Mouse (Mus musculus): Measurements from ENCODE around the gene Rps27.

The Rps27 gene

GRCm38 (mm10) chr3:90231507-90232333 is 18.3 kb upstream of the Rps27 start, which contains the start of gene Jtb:
Gene Jtb, plus strand, starts transcription at chr3:90231597.
- DNase-seq (ENCODE audit: low read depth, low spot score): peak; percentile 93

- DNase-seq (ENCODE audit: low read depth, low spot score): no peak
Observed at GRCm38 (mm10) chr3:90231075-90231474, 17.6 kb upstream of the Rps27 start.

- DNase-seq (ENCODE audit: low read depth, low spot score): no peak
Observed at GRCm38 (mm10) chr3:90224331-90224730, 10.9 kb upstream of the Rps27 start.

GRCm38 (mm10) chr3:90222941-90223340 is 9.5 kb upstream of the Rps27 start:
- DNase-seq (ENCODE audit: low read depth, low spot score): no peak

- DNase-seq (ENCODE audit: low read depth, low spot score): no peak
Observed at GRCm38 (mm10) chr3:90222455-90222854, 9.0 kb upstream of the Rps27 start.

- no peak for DNase-seq (ENCODE audit: low read depth, low spot score)
Observed at GRCm38 (mm10) chr3:90221123-90221522, 7.7 kb upstream of the Rps27 start.

- no peak for DNase-seq (ENCODE audit: low read depth, low spot score)
Observed at GRCm38 (mm10) chr3:90220531-90220951, 7.1 kb upstream of the Rps27 start.

GRCm38 (mm10) chr3:90220088-90220487 is 6.6 kb upstream of the Rps27 start:
- DNase-seq (ENCODE audit: low read depth, low spot score): peak; percentile 63

GRCm38 (mm10) chr3:90215825-90216380 is 2.5 kb upstream of the Rps27 start:
- peak; percentile 51 for DNase-seq (ENCODE audit: low read depth, low spot score)

GRCm38 (mm10) chr3:90213956-90214684 is 669 bp upstream of the Rps27 start:
- DNase-seq (ENCODE audit: low read depth, low spot score): no peak

GRCm38 (mm10) chr3:90212723-90213122 is 728 bp downstream of the Rps27 start:
- peak; percentile 29 for DNase-seq (ENCODE audit: low read depth, low spot score)

GRCm38 (mm10) chr3:90211475-90212398 is 1.7 kb downstream of the Rps27 start:
- peak; percentile 66 for DNase-seq (ENCODE audit: low read depth, low spot score)

GRCm38 (mm10) chr3:90209908-90210566 is 3.4 kb downstream of the Rps27 start:
- no peak for DNase-seq (ENCODE audit: low read depth, low spot score)

- DNase-seq (ENCODE audit: low read depth, low spot score): no peak
Observed at GRCm38 (mm10) chr3:90208662-90209061, 4.8 kb downstream of the Rps27 start.

GRCm38 (mm10) chr3:90204582-90204981 is 8.9 kb downstream of the Rps27 start:
- DNase-seq (ENCODE audit: low read depth, low spot score): no peak

GRCm38 (mm10) chr3:90203619-90204018 is 9.8 kb downstream of the Rps27 start:
- DNase-seq (ENCODE audit: low read depth, low spot score): no peak

GRCm38 (mm10) chr3:90202884-90203283 is 10.6 kb downstream of the Rps27 start:
- no peak for DNase-seq (ENCODE audit: low read depth, low spot score)

- no peak for DNase-seq (ENCODE audit: low read depth, low spot score)
Observed at GRCm38 (mm10) chr3:90197548-90197947, 15.9 kb downstream of the Rps27 start.

GRCm38 (mm10) chr3:90195644-90196043 is 17.8 kb downstream of the Rps27 start:
- no peak for DNase-seq (ENCODE audit: low read depth, low spot score)

- no peak for DNase-seq (ENCODE audit: low read depth, low spot score)
Observed at GRCm38 (mm10) chr3:90194759-90195158, 18.7 kb downstream of the Rps27 start.
